24 mouse cellular contexts compared by ENCODE assay signal in genomic region chr6:128460321-128460720, GRCm38 (mm10). TPM values are rescaled to one million over a fixed set of nuclear protein-coding genes. Genes with fewer than 3 reads are reported as not detected.
DNase-seq lines count a peak whose midpoint lies in the region; TF ChIP-seq lines count a peak whose summit lies in the region.
"Had no signal": no experiment of that assay in that cellular context is flagged by ENCODE, and none has a peak within 500 bp of the region (broad histone marks: within the 10 kb centered on the region; RNA-seq: fewer than 3 reads in every experiment).

No protein-coding gene starts in this region.

- no peaks in the 10 kb centered on the region for H3K79me2 ChIP-seq in CH12.LX (replicated peaks; ENCODE audit: control insufficient read depth, extremely low read depth, insufficient read depth, poor library complexity, severe bottlenecking)

- no peaks in the 10 kb centered on the region for H3K36me3 ChIP-seq in CH12.LX (replicated peaks in 1 of 2; ENCODE audit: control insufficient read depth in 1 of 2, insufficient read depth in 1 of 2, low read length in 1 of 2)
- H3K36me3 ChIP-seq: embryonic facial prominence, embryonic 13.5 days; hindbrain, embryonic 12.5 days; limb, embryonic 12.5 days; liver, embryonic 12.5 days; neural tube, embryonic 15.5 days had no signal

- H3K4me2 ChIP-seq in CH12.LX (ENCODE audit: insufficient read depth, low read depth, poor library complexity, severe bottlenecking): no peak overlapping the region
- H3K4me2 ChIP-seq: embryonic facial prominence, embryonic 13.5 days; forebrain, embryonic 13.5 days; hindbrain, embryonic 12.5 days; limb, embryonic 12.5 days; liver, embryonic 12.5 days; neural tube, embryonic 15.5 days had no signal

- dilution Hi-C loops in CH12.LX (cut with MboI; ENCODE audit: extremely low pct_ligation_motif_present, extremely low pct_unique_long_range_greater_than_20kb, low sequenced_read_pairs): no loop called here

- H3K4me3 ChIP-seq in layer of hippocampus, adult 2 months: no peak overlapping the region
- no peak overlapping the region for H3K4me3 ChIP-seq in CH12.LX (replicated peaks in 1 of 3; ENCODE audit: low read depth in 2 of 3, low read length in 2 of 3, poor library complexity in 1 of 3)
- H3K4me3 ChIP-seq: embryonic facial prominence, embryonic 13.5 days; forebrain, embryonic 13.5 days; heart, adult 2 months; hindbrain, embryonic 12.5 days; limb, embryonic 12.5 days; liver, embryonic 12.5 days; neural tube, embryonic 15.5 days had no signal

- no peak for TF ChIP-seq CTCF in layer of hippocampus, adult 2 months (conservative IDR thresholded peaks at IDR 0.05)
- no peak for TF ChIP-seq CTCF in CH12.LX (conservative IDR thresholded peaks at IDR 0.05 in 1 of 2, IDR thresholded peaks at IDR 0.05 in 1 of 2; ENCODE audit: low read depth in 2 of 2, low read length in 2 of 2)

- no peak for TF ChIP-seq POLR2A in CH12.LX (IDR thresholded peaks at IDR 0.05; ENCODE audit: low read depth, low read length)

- in situ Hi-C loops in CH12.LX (cut with MboI; ENCODE audit: low pct_ligation_motif_present, low pct_unique_long_range_greater_than_20kb, low sequenced_read_pairs): no loop called here

- DNase-seq in cerebellum, postnatal 14 days: peak; percentile 32 to 37
- no peak for DNase-seq in cerebellum, adult 8-10 months
- no peak for DNase-seq in layer of hippocampus, adult 2 months (ENCODE audit: low spot score in 2 of 2)
- DNase-seq in layer of hippocampus, adult 8-10 months (ENCODE audit: low spot score in 2 of 2): no peak
- no peak for DNase-seq in CH12.LX (ENCODE audit: extremely low read depth)
- peak; percentile 60 for DNase-seq in R1 (ENCODE audit: low read depth, low spot score)
- DNase-seq in lung, postnatal 4 days: no peak
- DNase-seq in ovary, postnatal 14 days (ENCODE audit: low spot score): no peak
- DNase-seq: adrenal gland, postnatal 14 days; cerebellum, adult 9-11 months; embryo, embryonic 11 days; gastrocnemius, postnatal 25 days; heart, adult 2 months; kidney, adult 18-20 months; lung, adult 18-20 months; lung, postnatal 10 days; right cerebral cortex, postnatal 14 days had no signal

- H3K4me1 ChIP-seq in CH12.LX (ENCODE audit: control insufficient read depth in 1 of 2, insufficient read depth in 2 of 2): peaks cover 3 to 24% of the 10 kb centered on the region in 2 experiments; a peak in 3 of 4 replicates
- H3K4me1 ChIP-seq: embryonic facial prominence, embryonic 13.5 days; forebrain, embryonic 13.5 days; hindbrain, embryonic 12.5 days; limb, embryonic 12.5 days; neural tube, embryonic 15.5 days had no signal

- peak; percentile 10; the same call in 1 of the 2 replicates for TF ChIP-seq EP300 in CH12.LX (IDR thresholded peaks at IDR 0.05; ENCODE audit: low read length)

- no peaks in the 10 kb centered on the region for H3K27me3 ChIP-seq in CH12.LX (replicated peaks)
- H3K27me3 ChIP-seq: embryonic facial prominence, embryonic 13.5 days; forebrain, embryonic 13.5 days; hindbrain, embryonic 12.5 days; limb, embryonic 12.5 days; liver, embryonic 12.5 days; neural tube, embryonic 15.5 days had no signal

- no peak for TF ChIP-seq RAD21 in CH12.LX (IDR thresholded peaks at IDR 0.05; ENCODE audit: low read depth, low read length)

- H3K27ac ChIP-seq in layer of hippocampus, adult 2 months: peak overlapping the region; percentile 43; the same call in 1 of the 2 replicates
- no peak overlapping the region for H3K27ac ChIP-seq in CH12.LX (ENCODE audit: insufficient read depth, low read depth)
- H3K27ac ChIP-seq: embryonic facial prominence, embryonic 13.5 days; forebrain, embryonic 13.5 days; heart, adult 2 months; hindbrain, embryonic 12.5 days; kidney, postnatal 0 days; limb, embryonic 12.5 days; liver, embryonic 12.5 days; neural tube, embryonic 15.5 days had no signal

- H3K9ac ChIP-seq in CH12.LX (ENCODE audit: insufficient read depth, low read depth): no peak overlapping the region
- H3K9ac ChIP-seq: embryonic facial prominence, embryonic 13.5 days; forebrain, embryonic 13.5 days; hindbrain, embryonic 12.5 days; limb, embryonic 12.5 days; liver, embryonic 12.5 days; neural tube, embryonic 15.5 days had no signal

- H3K9me3 ChIP-seq in CH12.LX (replicated peaks; ENCODE audit: low read length): no peaks in the 10 kb centered on the region
- H3K9me3 ChIP-seq: embryonic facial prominence, embryonic 13.5 days; forebrain, embryonic 13.5 days; hindbrain, embryonic 12.5 days; limb, embryonic 12.5 days; liver, embryonic 12.5 days; neural tube, embryonic 15.5 days had no signal

TF ChIP-seq in CH12.LX, 34 proteins besides CTCF, POLR2A, EP300 and RAD21:
- TF ChIP-seq MEF2A (IDR thresholded peaks at IDR 0.05; ENCODE audit: borderline replicate concordance, low read depth, low read length): no peak
- TF ChIP-seq SIN3A (IDR thresholded peaks at IDR 0.05; ENCODE audit: low read length): no peak
- TF ChIP-seq MXI1 (IDR thresholded peaks at IDR 0.05; ENCODE audit: low read depth, low read length): no peak

RNA-seq across cellular contexts. Expression of gene Fkbp4, which starts 21.8 kb away (rescaled TPM):
- total RNA-seq in layer of hippocampus, adult 2 months (2021): 100 to 1,000 TPM; 105 to 115 TPM
- total RNA-seq in layer of hippocampus, adult 8-10 months (2022): 100 to 1,000 TPM; 101 to 133 (median 115) TPM
- total RNA-seq in CH12.LX (2012; rRNA removed) (265 and 319 TPM in 2 replicates), CH12.LX (2014; rRNA removed) (190 and 198 TPM in 2 replicates)
- 304 and 366 TPM in 2 replicates for polyA plus RNA-seq in CH12.LX (2012; ENCODE audit: insufficient read length, low read depth)

RNA-seq across cellular contexts. Expression of gene Itfg2, which starts 35.6 kb away (rescaled TPM):
- total RNA-seq in layer of hippocampus, adult 2 months (2021): 10 to 100 TPM; 23.8 to 28.6 TPM
- 10 to 100 TPM; 27.9 to 35.5 (median 29.1) TPM for total RNA-seq in layer of hippocampus, adult 8-10 months (2022)
- total RNA-seq in CH12.LX (2012; rRNA removed): 16.8 and 17.9 TPM in 2 replicates
- total RNA-seq in CH12.LX (2014; rRNA removed): 5.3 and 8.0 TPM in 2 replicates
- polyA plus RNA-seq in CH12.LX (2012; ENCODE audit: insufficient read length, low read depth): 45.1 and 45.3 TPM in 2 replicates

Comparison
In these comparisons a context has a peak if more than half of its experiments do, and no peak if none do; other contexts are left out.
1. DNase-seq: peak in cerebellum, postnatal 14 days (2 of 2) and R1 (single experiment); none in cerebellum, adult 8-10 months (single experiment), layer of hippocampus, adult 2 months (0 of 2), layer of hippocampus, adult 8-10 months (0 of 2), CH12.LX (single experiment), lung, postnatal 4 days (0 of 2) and ovary, postnatal 14 days (single experiment).